Mouse (Mus musculus) right cerebral cortex, postnatal 4 days (tissue): ENCODE results near the gene Ak4.
"Not testable (repeated sequence)": the region's sequence is repeated elsewhere in the genome, so short reads cannot be mapped to it uniquely, and the experiment has no call there.

Source experiments
- DNase-seq: peaks from one replicate; pipeline ENCODE4 v3.0.0-alpha.2; 2022

Gene Ak4

GRCm38 (mm10) chr4:101419151-101419910 lies at the start of gene Ak4:
TSS of gene Ak4 (plus strand) at chr4:101419277.
- peak; percentile 41 for DNase-seq

GRCm38 (mm10) chr4:101369738-101370275 lies 49.3 kb upstream of the Ak4 start:
- no peak for DNase-seq

- no peak for DNase-seq
Measured at GRCm38 (mm10) chr4:101372283-101372682, 46.8 kb upstream of the Ak4 start.

GRCm38 (mm10) chr4:101372751-101373150 lies 46.3 kb upstream of the Ak4 start:
- DNase-seq: peak; percentile 32

GRCm38 (mm10) chr4:101374104-101374503 lies 45.0 kb upstream of the Ak4 start:
- no peak for DNase-seq

- DNase-seq: no peak
Measured at GRCm38 (mm10) chr4:101376835-101377234, 42.2 kb upstream of the Ak4 start.

GRCm38 (mm10) chr4:101378241-101378640 lies 40.8 kb upstream of the Ak4 start:
- DNase-seq: no peak

GRCm38 (mm10) chr4:101378778-101379177 lies 40.3 kb upstream of the Ak4 start:
- DNase-seq: no peak

GRCm38 (mm10) chr4:101385002-101385401 lies 34.1 kb upstream of the Ak4 start:
- peak; percentile 13 for DNase-seq

GRCm38 (mm10) chr4:101388246-101388645 lies 30.8 kb upstream of the Ak4 start:
- no peak for DNase-seq

- not testable (repeated sequence) for DNase-seq
Measured at GRCm38 (mm10) chr4:101388656-101389055, 30.4 kb upstream of the Ak4 start.

- peak; percentile 9 for DNase-seq
Measured at GRCm38 (mm10) chr4:101392229-101392628, 26.8 kb upstream of the Ak4 start.

- no peak for DNase-seq
Measured at GRCm38 (mm10) chr4:101393292-101393711, 25.8 kb upstream of the Ak4 start.

GRCm38 (mm10) chr4:101395021-101395533 lies 24.0 kb upstream of the Ak4 start:
- no peak for DNase-seq

GRCm38 (mm10) chr4:101400025-101400594 lies 19.0 kb upstream of the Ak4 start:
- DNase-seq: no peak

GRCm38 (mm10) chr4:101401945-101402344 lies 17.1 kb upstream of the Ak4 start:
- DNase-seq: no peak

- no peak for DNase-seq
Measured at GRCm38 (mm10) chr4:101404863-101405262, 14.2 kb upstream of the Ak4 start.

GRCm38 (mm10) chr4:101406411-101407196 lies 12.5 kb upstream of the Ak4 start:
- DNase-seq: no peak

- DNase-seq: no peak
Measured at GRCm38 (mm10) chr4:101416966-101417365, 2.1 kb upstream of the Ak4 start.

GRCm38 (mm10) chr4:101419911-101420880 lies 1.1 kb downstream of the Ak4 start:
- peak; percentile 22 for DNase-seq

- DNase-seq: no peak
Measured at GRCm38 (mm10) chr4:101422996-101423395, 3.9 kb downstream of the Ak4 start.

- no peak for DNase-seq
Measured at GRCm38 (mm10) chr4:101423571-101423970, 4.5 kb downstream of the Ak4 start.
